ENCODE assay signal across 8 mouse cellular contexts in the genomic region with DNA sequence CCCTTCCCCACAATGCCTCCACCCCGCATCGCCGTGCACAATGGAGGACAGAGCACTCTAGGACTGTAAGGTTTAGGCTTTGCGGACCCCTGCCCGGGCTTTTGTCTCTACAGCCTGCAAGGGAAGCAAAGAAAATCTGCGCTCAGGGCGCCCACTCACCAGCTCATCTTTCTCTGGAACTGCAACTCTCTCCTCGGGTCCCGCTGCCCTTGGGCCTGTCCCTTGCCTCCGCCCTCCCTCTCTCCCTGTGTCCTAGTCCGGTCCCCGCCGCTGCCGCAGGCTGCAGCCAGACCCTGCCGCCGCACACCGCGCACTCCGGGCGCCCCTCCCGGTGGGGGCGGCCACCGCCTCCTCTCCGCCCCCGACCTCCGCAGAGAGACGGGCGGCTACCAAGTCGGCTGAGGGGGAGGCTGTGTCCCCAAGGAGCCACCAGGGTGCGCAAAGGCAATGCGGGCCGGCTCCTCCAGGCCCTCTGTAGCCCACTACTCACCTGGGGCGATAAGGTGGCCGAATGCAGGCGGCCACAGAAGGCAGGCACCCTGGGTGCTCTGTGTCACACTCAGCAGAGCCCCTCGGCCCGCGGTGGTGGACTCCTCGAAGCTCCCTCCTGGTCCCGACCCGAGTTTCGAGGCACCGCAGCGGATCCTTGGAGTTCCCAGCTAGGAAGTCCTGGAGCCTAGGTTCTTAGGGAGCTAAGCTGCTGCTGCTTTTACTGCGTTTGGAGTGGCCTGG.
DNase-seq lines count a peak whose midpoint lies in the region; ATAC-seq lines count a peak whose summit lies in the region.

No protein-coding gene starts in this region.

- H3K4me3 ChIP-seq in hindbrain, embryonic 16.5 days (ENCODE audit: low read length): peak overlapping the region; percentile 74

- WGBS in hindbrain, embryonic 16.5 days: 0% methylated on average over 38 of the region's 45 CpGs

- peak overlapping the region; percentile 79 for H3K9ac ChIP-seq in hindbrain, embryonic 16.5 days (ENCODE audit: low read depth, low read length)

- no peaks in the 10 kb centered on the region for H3K4me1 ChIP-seq in hindbrain, embryonic 16.5 days (ENCODE audit: control insufficient read depth, insufficient read depth, low read depth, low read length)

- H3K36me3 ChIP-seq in hindbrain, embryonic 16.5 days (ENCODE audit: control insufficient read depth, insufficient read depth, low read length): no peaks in the 10 kb centered on the region

- H3K27me3 ChIP-seq in hindbrain, embryonic 16.5 days (replicated peaks; ENCODE audit: control insufficient read depth, insufficient read depth, low read length): no peaks in the 10 kb centered on the region

- no peaks in the 10 kb centered on the region for H3K9me3 ChIP-seq in hindbrain, embryonic 16.5 days (ENCODE audit: control insufficient read depth, low read length)

- H3K4me2 ChIP-seq in hindbrain, embryonic 16.5 days (ENCODE audit: low read length): peak overlapping the region; percentile 98

- ATAC-seq in hindbrain, embryonic 16.5 days: peak; percentile 97

- DNase-seq in ZHBTc4 (ENCODE audit: low read depth, low spot score): peak; percentile 89
- peak; percentile 40 to 67 for DNase-seq in cerebellum, postnatal 4 days (ENCODE audit: low spot score in 2 of 2)
- peak; percentile 45 to 58 for DNase-seq in gastrocnemius, adult 8-10 months (ENCODE audit: low spot score in 2 of 2)
- DNase-seq in left cerebral cortex, adult 11 months (ENCODE audit: low spot score): peak; percentile 38
- DNase-seq in lung, postnatal 25 days (ENCODE audit: low spot score): peak; percentile 91
- DNase-seq in retina, postnatal 7 days (ENCODE audit: low read depth, low spot score): peak; percentile 31
- DNase-seq in urinary bladder, postnatal 25 days (ENCODE audit: low spot score): peak; percentile 76

- H3K27ac ChIP-seq in hindbrain, embryonic 16.5 days (ENCODE audit: low read depth, low read length): peak overlapping the region; percentile 48

Comparison
In these comparisons a context has a peak if more than half of its experiments do, and no peak if none do; other contexts are left out.
1. Peak in every context shown above with its lines: DNase-seq, ATAC-seq, H3K4me3 ChIP-seq and H3K27ac ChIP-seq.
2. DNase-seq: peak in every context shown above with its lines; median percentile 91 in lung, postnatal 25 days; 89 in ZHBTc4; 76 in urinary bladder, postnatal 25 days; 54 in cerebellum, postnatal 4 days; 52 in gastrocnemius, adult 8-10 months; 38 in left cerebral cortex, adult 11 months; 31 in retina, postnatal 7 days.